Comparison of ENCODE assay signal across 8 mouse cellular contexts in genomic region chr14:57398065-57398757, GRCm38 (mm10). TPM values are rescaled to one million over a fixed set of nuclear protein-coding genes. Genes with fewer than 3 reads are reported as not detected.
DNase-seq lines count a peak whose midpoint lies in the region; ATAC-seq and TF ChIP-seq lines count a peak whose summit lies in the region.

Gene Cryl1 (minus strand): TSS chr14:57398529.

- peak; percentile 97 for DNase-seq in ES-E14 (ENCODE audit: low read depth, low spot score)
- DNase-seq in cerebellum, adult 11-12 months, result peak; percentile 94
- peak; percentile 95 for DNase-seq in heart, postnatal 25 days (ENCODE audit: low spot score)
- DNase-seq in layer of hippocampus, adult 18-20 months (ENCODE audit: low spot score in 2 of 2), result peak; percentile 93 to 96
- DNase-seq in lung, adult 2 months, result peak; percentile 97
- DNase-seq in thymus, adult 18-20 months, result peak; percentile 97 to 98

- TF ChIP-seq POLR2A in lung, adult 2 months (IDR thresholded peaks at IDR 0.05; ENCODE audit: borderline replicate concordance, extremely low read depth, low read depth, low read length), result peak; percentile 92

- H3K27me3 ChIP-seq in forebrain, embryonic 15.5 days, result 0 out of 2 replicates have a peak, but pooled peaks cover 4% of the 10 kb centered on the region

- peak within 1 kb of the TSS; percentile 74 for H3K4me2 ChIP-seq in forebrain, embryonic 15.5 days (replicated peaks)

- H3K4me1 ChIP-seq in ES-E14 (ENCODE audit: control insufficient read depth in 2 of 2, insufficient read depth in 2 of 2, low read length in 2 of 2, poor library complexity in 1 of 2), result no peaks in the 10 kb centered on the region
- H3K4me1 ChIP-seq in forebrain, embryonic 15.5 days, result peaks cover 7% of the 10 kb centered on the region
- H3K4me1 ChIP-seq in lung, adult 2 months (ENCODE audit: control insufficient read depth, insufficient read depth, low read length), result 0 out of 2 replicates have a peak, but pooled peaks cover 4% of the 10 kb centered on the region

- H3K4me3 ChIP-seq in ES-E14 (ENCODE audit: insufficient read depth in 1 of 2, low read depth in 1 of 2, low read length in 2 of 2, poor library complexity in 1 of 2, severe bottlenecking in 1 of 2), result peak within 1 kb of the TSS; percentile 73 to 77
- H3K4me3 ChIP-seq in forebrain, embryonic 15.5 days, result peak within 1 kb of the TSS; percentile 75
- peak within 1 kb of the TSS; percentile 72 for H3K4me3 ChIP-seq in lung, adult 2 months (replicated peaks; ENCODE audit: extremely low read depth, low read depth, low read length)

- no peaks in the 10 kb centered on the region for H3K36me3 ChIP-seq in ES-E14 (ENCODE audit: control insufficient read depth, insufficient read depth, low read length, poor library complexity, severe bottlenecking)
- H3K36me3 ChIP-seq in forebrain, embryonic 15.5 days, result no peaks in the 10 kb centered on the region

- peak; percentile 100 for ATAC-seq in forebrain, embryonic 15.5 days (replicated peaks)
- ATAC-seq in neutrophil, adult 5-6 weeks (ENCODE audit: extremely low read depth, insufficient number of reproducible peaks, low FRiP score, poor library complexity, severe bottlenecking), result peak; percentile 97

- H3K9ac ChIP-seq in ES-E14 (ENCODE audit: insufficient read depth, low read depth, low read length, poor library complexity, severe bottlenecking), result peak within 1 kb of the TSS; percentile 81
- peak within 1 kb of the TSS; percentile 71 for H3K9ac ChIP-seq in forebrain, embryonic 15.5 days (replicated peaks)

- intact Hi-C loops in heart, postnatal 25 days (cut with DNase I), result loop anchor here (2.0 kb wide), 1 partner anchor 27 kb away; the partner anchor contains the start of gene Ift88

- H3K27ac ChIP-seq in ES-E14 (ENCODE audit: insufficient read depth, low read depth, low read length, poor library complexity, severe bottlenecking), result no peak within 1 kb of the TSS
- H3K27ac ChIP-seq in forebrain, embryonic 15.5 days (replicated peaks), result no peak within 1 kb of the TSS

- WGBS in forebrain, embryonic 15.5 days, result 2% methylated on average over 43 of the region's 43 CpGs
- 3% methylated on average over 43 of the region's 43 CpGs for WGBS in lung, adult 2 months

- TF ChIP-seq CTCF in lung, adult 2 months (IDR thresholded peaks at IDR 0.05; ENCODE audit: insufficient read depth, low read length), result no peak

- no peaks in the 10 kb centered on the region for H3K9me3 ChIP-seq in ES-E14 (ENCODE audit: control insufficient read depth, insufficient read depth, low read depth, low read length)
- H3K9me3 ChIP-seq in forebrain, embryonic 15.5 days, result no peaks in the 10 kb centered on the region

- in situ Hi-C loops in ES-E14 (cut with MboI; ENCODE audit: low sequenced_read_pairs in 2 of 2, unreplicated experiment in 2 of 2), result no loop called here

TF ChIP-seq in ES-E14, 5 proteins besides CTCF, POLR2A, EP300 and RAD21:
- TF ChIP-seq MAFK (IDR thresholded peaks at IDR 0.05; ENCODE audit: insufficient read depth, low read depth, low read length) (no peak), CHD2 (IDR thresholded peaks at IDR 0.05; ENCODE audit: low read depth, low read length) (no peak), HCFC1 (IDR thresholded peaks at IDR 0.05; ENCODE audit: borderline replicate concordance, insufficient read depth, low read length) (no peak), ZNF384 (IDR thresholded peaks at IDR 0.05; ENCODE audit: low read depth, low read length) (no peak), ZC3H11A (IDR thresholded peaks at IDR 0.05; ENCODE audit: borderline replicate concordance, low read depth, low read length) (no peak)

RNA-seq across cellular contexts. Expression of gene Cryl1, which starts in this region (rescaled TPM):
- 4.1 and 8.4 TPM in 2 replicates for total RNA-seq in ES-E14 (2012; rRNA removed)
- polyA plus RNA-seq in forebrain, embryonic 15.5 days (2015; fragmentation: Nextera tagmentation; extraction: Ambion mirVana), result 6.4 and 7.3 TPM in 2 replicates
- 1 to 10 TPM; 5.3 to 6.1 TPM for total RNA-seq in heart, postnatal 25 days (2021)
- total RNA-seq in layer of hippocampus, adult 18-20 months (2021), result 10 to 100 TPM; 19.1 to 19.9 TPM
- polyA plus RNA-seq in lung, adult 2 months (2012; rRNA removed), result 23.3 and 36.9 TPM in 2 replicates
- 7.2 and 8.7 TPM in 2 replicates for total RNA-seq in neutrophil, adult 5-6 weeks (2017)
